8 mouse cellular contexts compared by ENCODE assay signal in genomic region chr17:22818199-22818595, GRCm38 (mm10). TPM values are rescaled to one million over a fixed set of nuclear protein-coding genes. Genes with fewer than 3 reads are reported as not detected.
DNase-seq lines count a peak whose midpoint lies in the region; ATAC-seq and TF ChIP-seq lines count a peak whose summit lies in the region.

No protein-coding gene starts in this region.

- H3K27ac ChIP-seq in heart, embryonic 12.5 days (ENCODE audit: poor library complexity, severe bottlenecking) = no peak overlapping the region
- H3K27ac ChIP-seq in bone marrow macrophage, adult 2 months (ENCODE audit: insufficient read depth, low read depth, low read length) = no peak overlapping the region
- H3K27ac ChIP-seq in hindbrain, embryonic 14.5 days = peak overlapping the region; percentile 93
- peak overlapping the region; percentile 94 for H3K27ac ChIP-seq in midbrain, embryonic 12.5 days (replicated peaks)

- no peak for TF ChIP-seq CTCF in bone marrow macrophage, adult 2 months (IDR thresholded peaks at IDR 0.05; ENCODE audit: low read depth, low read length)

- ATAC-seq in heart, embryonic 12.5 days (ENCODE audit: insufficient number of reproducible peaks, low FRiP score) = no peak
- ATAC-seq in hindbrain, embryonic 14.5 days (ENCODE audit: low FRiP score) = no peak
- no peak for ATAC-seq in midbrain, embryonic 12.5 days (ENCODE audit: low FRiP score, low read depth)

- H3K4me2 ChIP-seq in heart, embryonic 12.5 days = peak overlapping the region; percentile 66
- H3K4me2 ChIP-seq in hindbrain, embryonic 14.5 days (replicated peaks) = peak overlapping the region; percentile 59
- H3K4me2 ChIP-seq in midbrain, embryonic 12.5 days (replicated peaks) = peak overlapping the region; percentile 51

- H3K27me3 ChIP-seq in heart, embryonic 12.5 days (replicated peaks) = no peaks in the 10 kb centered on the region
- no peaks in the 10 kb centered on the region for H3K27me3 ChIP-seq in hindbrain, embryonic 14.5 days (ENCODE audit: control insufficient read depth, insufficient read depth, low read length)
- no peaks in the 10 kb centered on the region for H3K27me3 ChIP-seq in midbrain, embryonic 12.5 days

- H3K4me3 ChIP-seq in heart, embryonic 12.5 days = peak overlapping the region; percentile 75; the same call in 1 of the 2 replicates
- H3K4me3 ChIP-seq in bone marrow macrophage, adult 2 months (ENCODE audit: insufficient read depth, low read length) = peak overlapping the region; percentile 69; the same call in 1 of the 2 replicates
- H3K4me3 ChIP-seq in hindbrain, embryonic 14.5 days (replicated peaks; ENCODE audit: low read length) = peak overlapping the region; percentile 63
- peak overlapping the region; percentile 73 for H3K4me3 ChIP-seq in midbrain, embryonic 12.5 days

- no peaks in the 10 kb centered on the region for H3K9me3 ChIP-seq in heart, embryonic 12.5 days (replicated peaks)
- H3K9me3 ChIP-seq in hindbrain, embryonic 14.5 days (ENCODE audit: control insufficient read depth, low read length) = no peaks in the 10 kb centered on the region
- H3K9me3 ChIP-seq in midbrain, embryonic 12.5 days = no peaks in the 10 kb centered on the region

- no peak for TF ChIP-seq POLR2A in bone marrow macrophage, adult 2 months (IDR thresholded peaks at IDR 0.05; ENCODE audit: borderline replicate concordance, low read depth, low read length)

- no peak for DNase-seq in heart, postnatal 36 days
- DNase-seq in hindbrain, embryonic 14.5 days (ENCODE audit: low spot score) = peak; percentile 28
- no peak for DNase-seq in gastrocnemius, postnatal 4 days (ENCODE audit: low spot score in 2 of 2)
- DNase-seq in cerebellum, postnatal 36 days = no peak
- no peak for DNase-seq in layer of hippocampus, adult 8-10 months (ENCODE audit: low spot score in 2 of 2)

- intact Hi-C loops in heart, postnatal 36 days (cut with DNase I) = loop anchor here (5.0 kb wide), 2 partner anchors 49 to 76 kb away; partner anchors contain the start of gene Zfp945

- H3K36me3 ChIP-seq in heart, embryonic 12.5 days = peaks cover 9% of the 10 kb centered on the region
- peaks cover 13% of the 10 kb centered on the region for H3K36me3 ChIP-seq in hindbrain, embryonic 14.5 days (replicated peaks; ENCODE audit: control insufficient read depth, insufficient read depth)
- H3K36me3 ChIP-seq in midbrain, embryonic 12.5 days = peaks cover 8% of the 10 kb centered on the region

- no peak overlapping the region for H3K9ac ChIP-seq in heart, embryonic 12.5 days
- peak overlapping the region; percentile 85 for H3K9ac ChIP-seq in hindbrain, embryonic 14.5 days
- peak overlapping the region; percentile 81 for H3K9ac ChIP-seq in midbrain, embryonic 12.5 days (replicated peaks)

- WGBS in heart, embryonic 12.5 days = 70% methylated on average over 3 of the region's 3 CpGs
- WGBS in hindbrain, embryonic 14.5 days = 63% methylated on average over 3 of the region's 3 CpGs
- WGBS in midbrain, embryonic 12.5 days = 78% methylated on average over 3 of the region's 3 CpGs

- H3K4me1 ChIP-seq in heart, embryonic 12.5 days (replicated peaks) = 0 out of 2 replicates have a peak, but pooled peaks cover 3% of the 10 kb centered on the region
- H3K4me1 ChIP-seq in bone marrow macrophage, adult 2 months (ENCODE audit: control insufficient read depth, insufficient read depth, low read length) = 0 out of 2 replicates have a peak, but pooled peaks cover 2% of the 10 kb centered on the region
- H3K4me1 ChIP-seq in hindbrain, embryonic 14.5 days (replicated peaks; ENCODE audit: control insufficient read depth, insufficient read depth, low read length) = peaks cover 8% of the 10 kb centered on the region
- peaks cover 7% of the 10 kb centered on the region; the same call in 1 of the 2 replicates for H3K4me1 ChIP-seq in midbrain, embryonic 12.5 days

RNA-seq across cellular contexts. Expression of gene Zfp945, which starts 48.7 kb away (rescaled TPM):
- polyA plus RNA-seq in heart, embryonic 12.5 days (2016; fragmentation: Nextera tagmentation; extraction: Ambion mirVana) = 17.1 and 17.8 TPM in 2 replicates
- 1 to 10 TPM; 6.4 to 7.5 TPM for total RNA-seq in heart, postnatal 36 days (2021)
- polyA plus RNA-seq in bone marrow macrophage, adult 2 months (2012; ENCODE audit: insufficient read depth, insufficient read length, missing spikeins) = 13.5 and 14.0 TPM in 2 replicates
- polyA plus RNA-seq in hindbrain, embryonic 14.5 days (2014; fragmentation: Nextera tagmentation; extraction: Ambion mirVana) = 23.2 and 24.4 TPM in 2 replicates
- 27.9 and 29.1 TPM in 2 replicates for polyA plus RNA-seq in midbrain, embryonic 12.5 days (2016; fragmentation: Nextera tagmentation; extraction: Ambion mirVana)
- 10 to 100 TPM in 1 of 2 experiments, 1 to 10 TPM in 1; 9.8 to 12.4 TPM for total RNA-seq in gastrocnemius, postnatal 4 days (2021)
- total RNA-seq in layer of hippocampus, adult 8-10 months (2022) = 10 to 100 TPM; 10.5 to 13.3 (median 11.9) TPM

Comparison
In these comparisons a context has a peak if more than half of its experiments do, and no peak if none do; other contexts are left out.
1. H3K27ac ChIP-seq: peak in hindbrain, embryonic 14.5 days (single experiment) and midbrain, embryonic 12.5 days (single experiment); none in heart, embryonic 12.5 days (single experiment) and bone marrow macrophage, adult 2 months (single experiment).
2. Peak in every context shown above with its lines, with median percentiles within 50 percentile points of each other: H3K4me2 ChIP-seq and H3K4me3 ChIP-seq.